Mouse (Mus musculus) midbrain, embryonic 15.5 days (tissue): ENCODE measurements at regions not wholly inside any gene's neighbourhood (a gene's known extent, or its start where the extent isn't known, plus 50 kb on each side); places are given as distances from the start of the nearest gene placed in this dataset.
A peak's percentile ranks its signal among the peaks of the same experiment; 100 is the strongest.
"Not testable (repeated sequence)": the region's sequence is repeated elsewhere in the genome, so short reads cannot be mapped to it uniquely, and the experiment has no call there.

Source experiments
- ATAC-seq: fragments of 200-750 bp; cut with Nextera tagmentation; replicated peaks from 2 replicates; pipeline ENCODE4 v1.8.0; 2017; ENCODE audit warnings: moderate TSS enrichment
- H3K27ac ChIP-seq: fragments of 300-500 bp; sonication (generic); 2 replicates; pipeline ENCODE4 v1.5.1; 2015; ENCODE audit warnings: mild to moderate bottlenecking, inconsistent platforms
- H3K27me3 ChIP-seq: fragments of 300-500 bp; sonication (generic); replicated peaks from 2 replicates; pipeline ENCODE4 v1.6.1; 2015; ENCODE audit warnings: inconsistent platforms
- H3K36me3 ChIP-seq: fragments of 300-500 bp; sonication (generic); replicated peaks from 2 replicates; pipeline ENCODE4 v1.6.1; 2015; ENCODE audit warnings: inconsistent platforms
- H3K4me1 ChIP-seq: fragments of 300-500 bp; sonication (generic); 2 replicates; pipeline ENCODE4 v1.6.1; 2015; ENCODE audit warnings: inconsistent platforms
- H3K4me2 ChIP-seq: fragments of 300-500 bp; sonication (generic); 2 replicates; pipeline ENCODE4 v1.6.1; 2015; ENCODE audit warnings: inconsistent platforms, mild to moderate bottlenecking, moderate library complexity
- H3K4me3 ChIP-seq: fragments of 300-500 bp; sonication (generic); 2 replicates; pipeline ENCODE4 v1.5.1; 2015; ENCODE audit warnings: mild to moderate bottlenecking, inconsistent platforms
- H3K9ac ChIP-seq: fragments of 300-500 bp; sonication (generic); 2 replicates; pipeline ENCODE4 v1.6.1; 2015; ENCODE audit warnings: mild to moderate bottlenecking, inconsistent platforms
- H3K9me3 ChIP-seq: fragments of 300-500 bp; sonication (generic); 2 replicates; pipeline ENCODE4 v1.6.1; 2016; ENCODE audit warnings: inconsistent platforms
- WGBS: fragments of 180-500 bp; shearing (Covaris S2); methylation state at CpG from one replicate; pipeline ENCODE4 v1.1.7; 2015; ENCODE audit warnings: mixed read lengths; 5-methylcytosine and 5-hydroxymethylcytosine counted together

DNA sequence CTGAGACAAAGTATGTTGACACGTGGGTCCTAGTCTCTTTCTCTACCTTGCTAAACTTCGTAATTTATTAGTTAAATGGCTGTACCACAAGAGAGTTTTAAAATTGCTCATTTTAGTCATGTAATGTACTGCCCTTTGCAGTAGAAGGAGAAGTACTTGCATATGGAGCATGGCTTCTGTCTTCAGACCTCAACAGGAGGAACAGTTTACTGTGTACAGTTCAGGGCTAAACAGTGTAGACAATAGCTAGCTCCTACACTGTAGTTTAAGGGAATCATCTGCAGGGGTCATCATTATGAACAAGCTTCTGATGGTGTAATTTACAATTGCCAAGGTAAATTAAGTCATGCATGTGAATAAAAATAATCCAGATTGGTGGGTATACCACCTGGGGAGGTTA lies 111.8 kb upstream of the Zfp960 start:
- Histone ChIP-seq H3K4me2 (peak overlapping the region; percentile 44), H3K4me3 (peak overlapping the region; percentile 54)
- not testable (repeated sequence) for H3K27me3 ChIP-seq, H3K36me3 ChIP-seq, H3K27ac ChIP-seq, H3K9ac ChIP-seq, H3K9me3 ChIP-seq, H3K4me1 ChIP-seq
- WGBS, result 39% methylated on average over 2 of the region's 2 CpGs
- ATAC-seq, result peak; percentile 46; the same call in 1 of the 2 replicates

DNA sequence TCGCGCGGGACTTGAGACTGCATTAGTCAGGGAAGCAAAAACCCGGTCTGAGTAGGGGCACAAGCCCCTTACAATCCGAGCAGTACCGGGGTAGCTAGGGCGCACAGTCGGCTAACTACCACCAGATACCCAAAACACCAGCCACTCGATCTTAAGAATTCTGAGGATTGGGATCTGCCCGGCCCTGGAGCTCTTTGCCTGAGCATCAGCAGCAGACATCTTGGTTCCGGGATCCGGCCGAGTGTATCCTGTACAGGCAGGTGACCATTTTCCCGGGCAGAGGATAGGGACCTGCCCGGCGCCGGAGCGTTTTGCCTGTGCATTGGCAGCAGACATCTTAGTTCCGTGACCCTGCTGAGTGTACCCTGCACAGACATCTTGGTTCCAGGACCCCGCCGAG lies 66.7 kb upstream of the Zfp960 start:
- not testable (repeated sequence) for H3K9me3 ChIP-seq, H3K4me2 ChIP-seq, H3K27ac ChIP-seq, H3K36me3 ChIP-seq, H3K9ac ChIP-seq, ATAC-seq, H3K4me3 ChIP-seq, H3K27me3 ChIP-seq, H3K4me1 ChIP-seq
- WGBS, result 85% methylated on average over 21 of the region's 21 CpGs

GRCm38 (mm10) chr17:17004632-17005265 lies 59.2 kb upstream of the Zfp960 start:
- H3K27ac ChIP-seq, result peak overlapping the region; percentile 58

GRCm38 (mm10) chr17:17005267-17005666 lies 58.6 kb upstream of the Zfp960 start:
- 4% methylated on average over 11 of the region's 11 CpGs for WGBS
- H3K4me3 ChIP-seq, result peak overlapping the region; percentile 50
- H3K27me3 ChIP-seq, H3K9me3 ChIP-seq, H3K4me1 ChIP-seq, H3K36me3 ChIP-seq: not testable (repeated sequence)
- H3K4me2 ChIP-seq, result peak overlapping the region; percentile 53
- H3K27ac ChIP-seq, result peak overlapping the region; percentile 58
- peak; percentile 25 for ATAC-seq
- H3K9ac ChIP-seq, result peak overlapping the region; percentile 56

More at GRCm38 (mm10) chr17:17004632-17005265, 59.2 kb upstream of the Zfp960 start:
- 4% methylated on average over 16 of the region's 16 CpGs for WGBS
- H3K27me3 ChIP-seq, H3K36me3 ChIP-seq, H3K4me1 ChIP-seq, H3K9me3 ChIP-seq: not testable (repeated sequence)
- ATAC-seq, result peak; percentile 100
- Histone ChIP-seq H3K4me2 (peak overlapping the region; percentile 53), H3K9ac (peak overlapping the region; percentile 56), H3K4me3 (peak overlapping the region; percentile 50)
